Mouse (Mus musculus) MEL (cell line): ENCODE data around the gene Gpr19. TPM values are rescaled to one million over a fixed set of nuclear protein-coding genes. Genes with fewer than 3 reads are reported as not detected.

Source experiments
- DNase-seq: peaks from one replicate; pipeline ENCODE4 v3.0.0; 2011; ENCODE audit warnings: low read depth, low spot score
- H3K27ac ChIP-seq: 2 replicates; pipeline ENCODE4 v1.5.1; 2012; ENCODE audit warnings: low read depth, mild to moderate bottlenecking, control low read depth, low read length, moderate library complexity; ENCODE audit not compliant: control insufficient read depth
- H3K27me3 ChIP-seq, 2 experiments: fragments of 150-350 bp in 1 of 2; sonication (generic) in 1 of 2; 2 replicates each; pipeline ENCODE4 v1.6.1; 2012; ENCODE audit warnings: low read length in 2 of 2, mild to moderate bottlenecking in 2 of 2, improper control_type of control experiment in 1 of 2, moderate library complexity in 1 of 2; ENCODE audit not compliant: insufficient read depth in 2 of 2, control insufficient read depth in 1 of 2
- H3K36me3 ChIP-seq, 2 experiments: 2 replicates each; pipeline ENCODE4 v1.6.1; 2012 to 2014; ENCODE audit warnings: low read length in 2 of 2, improper control_type of control experiment in 1 of 2, inconsistent platforms in 1 of 2, mild to moderate bottlenecking in 1 of 2; ENCODE audit not compliant: insufficient read depth in 2 of 2, control insufficient read depth in 1 of 2
- H3K4me1 ChIP-seq, 2 experiments: fragments of 150-350 bp in 1 of 2; sonication (generic) in 1 of 2; 2 replicates each; pipeline ENCODE4 v1.6.1; 2012; ENCODE audit warnings: low read length in 2 of 2, improper control_type of control experiment in 1 of 2, mild to moderate bottlenecking in 1 of 2; ENCODE audit not compliant: insufficient read depth in 2 of 2, control insufficient read depth in 1 of 2
- H3K4me3 ChIP-seq, 2 experiments: fragments of 150-350 bp in 1 of 2; sonication (generic) in 1 of 2; 2 replicates each; pipeline ENCODE4 v1.5.1; 2012; ENCODE audit warnings: low read depth in 2 of 2, low read length in 2 of 2, mild to moderate bottlenecking in 2 of 2, moderate library complexity in 2 of 2, control low read depth in 1 of 2, improper control_type of control experiment in 1 of 2; ENCODE audit not compliant: control insufficient read depth in 1 of 2, insufficient read depth in 1 of 2
- H3K79me2 ChIP-seq: 2 replicates; pipeline ENCODE4 v1.6.1; 2012; ENCODE audit warnings: mild to moderate bottlenecking, low read length, moderate library complexity; ENCODE audit not compliant: control insufficient read depth, poor library complexity, insufficient read depth
- H3K9ac ChIP-seq: 2 replicates; pipeline ENCODE4 v1.6.1; 2012; ENCODE audit warnings: low read depth, mild to moderate bottlenecking, control low read depth, low read length, moderate library complexity; ENCODE audit not compliant: control insufficient read depth, poor library complexity, severe bottlenecking
- H3K9me3 ChIP-seq: fragments of 150-350 bp; sonication (generic); replicated peaks from 2 replicates; pipeline ENCODE4 v1.6.1; 2012; ENCODE audit warnings: mild to moderate bottlenecking, low read length, improper control_type of control experiment, moderate library complexity; ENCODE audit not compliant: insufficient read depth
- BHLHE40 ChIP-seq: IDR thresholded peaks from 2 replicates; pipeline ENCODE4 v1.6.1; 2012; ENCODE audit warnings: low read depth, mild to moderate bottlenecking, inconsistent platforms, low read length, improper control_type of control experiment, borderline replicate concordance
- CTCF ChIP-seq, 3 experiments: IDR thresholded peaks in 2 of 3; conservative IDR thresholded peaks in 1 of 3; 2 replicates each; pipeline ENCODE4 v1.5.1; 2011 to 2012; ENCODE audit warnings: low read length in 3 of 3, low read depth in 2 of 3, mild to moderate bottlenecking in 2 of 3, improper control_type of control experiment in 1 of 3, inconsistent platforms in 1 of 3, mixed read lengths in 1 of 3, moderate library complexity in 1 of 3; ENCODE audit not compliant: control insufficient read depth in 1 of 3, insufficient read depth in 1 of 3, poor library complexity in 1 of 3, severe bottlenecking in 1 of 3
- E2F4 ChIP-seq: IDR thresholded peaks from 2 replicates; pipeline ENCODE4 v1.6.1; 2011; ENCODE audit warnings: low read depth, low read length, improper control_type of control experiment, borderline replicate concordance
- ELF1 ChIP-seq: IDR thresholded peaks from 2 replicates; pipeline ENCODE4 v1.6.1; 2014; ENCODE audit warnings: low read depth, mild to moderate bottlenecking, inconsistent platforms, low read length, improper control_type of control experiment, moderate library complexity
- GABPA ChIP-seq: IDR thresholded peaks from 2 replicates; pipeline ENCODE4 v1.6.1; 2012; ENCODE audit warnings: low read depth, mild to moderate bottlenecking, inconsistent platforms, low read length, improper control_type of control experiment, moderate library complexity
- HCFC1 ChIP-seq: IDR thresholded peaks from 2 replicates; pipeline ENCODE4 v1.6.1; 2012; ENCODE audit warnings: low read depth, mild to moderate bottlenecking, inconsistent platforms, low read length, improper control_type of control experiment, moderate library complexity
- JUND ChIP-seq: IDR thresholded peaks from 2 replicates; pipeline ENCODE4 v1.6.1; 2011; ENCODE audit warnings: low read depth, mild to moderate bottlenecking, improper control_type of control experiment, low read length
- KAT2A ChIP-seq: conservative IDR thresholded peaks from 2 replicates; pipeline ENCODE4 v1.6.1; 2012; ENCODE audit warnings: low read depth, low read length, improper control_type of control experiment, inconsistent platforms
- MAX ChIP-seq: IDR thresholded peaks from 2 replicates; pipeline ENCODE4 v1.6.1; 2011; ENCODE audit warnings: low read length, improper control_type of control experiment
- MAZ ChIP-seq: IDR thresholded peaks from 2 replicates; pipeline ENCODE4 v1.6.1; 2012; ENCODE audit warnings: low read depth, mild to moderate bottlenecking, inconsistent platforms, low read length, improper control_type of control experiment
- MEF2A ChIP-seq: IDR thresholded peaks from 2 replicates; pipeline ENCODE4 v1.6.1; 2014; ENCODE audit warnings: low read depth, mild to moderate bottlenecking, inconsistent platforms, low read length, improper control_type of control experiment; ENCODE audit not compliant: poor library complexity, insufficient replicate concordance, severe bottlenecking; ENCODE audit errors: extremely low read depth
- MXI1 ChIP-seq: IDR thresholded peaks from 2 replicates; pipeline ENCODE4 v1.6.1; 2011; ENCODE audit warnings: mild to moderate bottlenecking, low read depth, low read length, improper control_type of control experiment
- MYC ChIP-seq: IDR thresholded peaks from 2 replicates; pipeline ENCODE4 v1.6.1; 2011; ENCODE audit warnings: low read depth, mild to moderate bottlenecking, low read length, improper control_type of control experiment, moderate library complexity
- NELFE ChIP-seq: IDR thresholded peaks from 2 replicates; pipeline ENCODE4 v1.6.1; 2011; ENCODE audit warnings: low read depth, low read length, improper control_type of control experiment
- NRF1 ChIP-seq: IDR thresholded peaks from 2 replicates; pipeline ENCODE4 v1.6.1; 2014; ENCODE audit warnings: low read depth, mild to moderate bottlenecking, inconsistent platforms, low read length, improper control_type of control experiment, moderate library complexity; ENCODE audit not compliant: poor library complexity, insufficient read depth, severe bottlenecking
- POLR2A ChIP-seq, 2 experiments: IDR thresholded peaks; 2 replicates each; pipeline ENCODE4 v1.6.1; 2011 to 2012; ENCODE audit warnings: low read length in 2 of 2, mild to moderate bottlenecking in 2 of 2, control low read depth in 1 of 2, improper control_type of control experiment in 1 of 2, low read depth in 1 of 2, moderate library complexity in 1 of 2; ENCODE audit not compliant: control insufficient read depth in 1 of 2, insufficient read depth in 1 of 2, poor library complexity in 1 of 2
- POLR2AphosphoS5 ChIP-seq: IDR thresholded peaks from 2 replicates; pipeline ENCODE4 v1.6.1; 2012; ENCODE audit warnings: low read depth, borderline replicate concordance, mild to moderate bottlenecking, inconsistent platforms, low read length, moderate library complexity, mixed read lengths
- RAD21 ChIP-seq: IDR thresholded peaks from 2 replicates; pipeline ENCODE4 v1.6.1; 2011; ENCODE audit warnings: mild to moderate bottlenecking, low read depth, low read length, improper control_type of control experiment
- SIN3A ChIP-seq: IDR thresholded peaks from 2 replicates; pipeline ENCODE4 v1.6.1; 2012; ENCODE audit warnings: low read length, improper control_type of control experiment, inconsistent platforms
- TAL1 ChIP-seq: IDR thresholded peaks from 2 replicates; pipeline ENCODE4 v1.6.1; 2012; ENCODE audit warnings: mild to moderate bottlenecking, inconsistent platforms, low read length, moderate library complexity, mixed read lengths
- TCF12 ChIP-seq: IDR thresholded peaks from 2 replicates; pipeline ENCODE4 v1.6.1; 2014; ENCODE audit warnings: low read depth, mild to moderate bottlenecking, inconsistent platforms, low read length, improper control_type of control experiment, moderate library complexity
- ZC3H11A ChIP-seq: IDR thresholded peaks from 2 replicates; pipeline ENCODE4 v1.6.1; 2012; ENCODE audit warnings: low read depth, mild to moderate bottlenecking, inconsistent platforms, low read length, improper control_type of control experiment
- ZMIZ1 ChIP-seq: IDR thresholded peaks from 2 replicates; pipeline ENCODE4 v1.6.1; 2012; ENCODE audit warnings: low read depth, mild to moderate bottlenecking, inconsistent platforms, low read length, improper control_type of control experiment, moderate library complexity
- ZNF384 ChIP-seq: IDR thresholded peaks from 2 replicates; pipeline ENCODE4 v1.6.1; 2012; ENCODE audit warnings: low read depth, mild to moderate bottlenecking, inconsistent platforms, low read length, improper control_type of control experiment
- polyA plus RNA-seq, 2 experiments: library from polyadenylated mRNA; stranded (reverse) in 1 of 2; unstranded in 1 of 2; fragments of >175 nt in 1 of 2; fragments of >200 nt in 1 of 2; gene quantifications; 2 replicates each; pipeline versions ENCODE4 v1.2.1 to v1.2.4; 2012; ENCODE audit warnings: low replicate concordance in 2 of 2, low read depth in 1 of 2; ENCODE audit not compliant: insufficient read length in 2 of 2, insufficient read depth in 1 of 2, missing spikeins in 1 of 2
- total RNA-seq: library from RNA; depleted of rRNA; stranded (reverse); fragments of 300-350 nt; gene quantifications from 2 replicates; pipeline ENCODE4 v1.2.3, GENCODE M21; 2012

Gene Gpr19
- total and polyA plus RNA-seq, 3 experiments: 8.4 to 11.7 TPM; not detected in 1

- TF ChIP-seq MAX (no peak), RAD21 (no peak), MEF2A (no peak), MXI1 (no peak), NELFE (no peak), POLR2AphosphoS5 (no peak), ZMIZ1 (no peak), TAL1 (no peak), HCFC1 (no peak), ZNF384 (no peak), JUND (no peak), E2F4 (no peak), ZC3H11A (no peak), MYC (no peak), GABPA (no peak), POLR2A (IDR thresholded peaks at IDR 0.05; ENCODE audit: control insufficient read depth in 1 of 2, insufficient read depth in 1 of 2, low read depth in 1 of 2, low read length in 2 of 2, poor library complexity in 1 of 2) (no peak)
- Histone ChIP-seq H3K9me3 (no peaks in the 10 kb centered on the region), H3K4me1 (peaks cover 2 to 7% of the 10 kb centered on the region in 2 experiments; a peak in 3 of 4 replicates), H3K79me2 (peaks cover 4% of the 10 kb centered on the region; the same call in 1 of the 2 replicates), H3K4me3 (peak overlapping the region; percentile 11 to 67), H3K27ac (peak overlapping the region; percentile 93), H3K27me3 (no peaks in the 10 kb centered on the region), H3K36me3 (peaks cover 0 to 12% of the 10 kb centered on the region in 2 experiments; a peak in 2 of 4 replicates), H3K9ac (peak overlapping the region; percentile 87)
- DNase-seq: peak; percentile 73
These were observed 1.6 kb downstream of the Gpr19 start for GRCm38 (mm10) chr6:134896570-134897436.

DNA sequence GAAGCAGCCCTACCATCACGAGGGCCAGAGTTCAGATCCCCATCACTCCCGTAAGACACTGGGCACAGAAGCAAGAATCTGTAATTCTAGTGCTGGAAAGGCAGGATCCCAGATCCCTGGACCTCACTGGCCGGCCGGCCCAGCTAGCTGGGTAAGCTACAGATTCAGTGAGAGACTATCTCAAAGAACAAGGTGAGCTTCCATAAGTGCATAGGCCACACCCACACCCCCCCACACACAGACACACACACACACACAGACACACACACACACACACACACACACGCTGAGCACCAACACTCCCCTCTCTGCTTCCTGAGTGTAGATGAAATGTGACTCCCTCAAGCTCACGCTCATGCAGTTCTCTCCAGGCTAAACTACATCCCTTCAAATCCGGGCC, 7.9 kb downstream of the Gpr19 start:
- Histone ChIP-seq H3K9ac (no peak overlapping the region), H3K79me2 (no peaks in the 10 kb centered on the region), H3K4me1 (peaks cover 2 to 4% of the 10 kb centered on the region in 2 experiments; a peak in 2 of 4 replicates)
- TF ChIP-seq ZC3H11A: no peak
- TF ChIP-seq POLR2A (IDR thresholded peaks at IDR 0.05; ENCODE audit: control insufficient read depth in 1 of 2, insufficient read depth in 1 of 2, low read depth in 1 of 2, low read length in 2 of 2, poor library complexity in 1 of 2): no peak
- TF ChIP-seq TCF12: no peak
- no peak for TF ChIP-seq SIN3A
- TF ChIP-seq ZMIZ1: no peak
- TF ChIP-seq ELF1: no peak
- no peak for TF ChIP-seq KAT2A
- no peak for TF ChIP-seq NRF1
- TF ChIP-seq BHLHE40: no peak
- TF ChIP-seq MAZ: no peak
- TF ChIP-seq GABPA: no peak
- no peak for TF ChIP-seq CTCF (IDR thresholded peaks at IDR 0.05 in 2 of 3, conservative IDR thresholded peaks at IDR 0.05 in 1 of 3; ENCODE audit: control insufficient read depth in 1 of 3, insufficient read depth in 1 of 3, low read depth in 2 of 3, low read length in 3 of 3, poor library complexity in 1 of 3, severe bottlenecking in 1 of 3)
- TF ChIP-seq, all 39 proteins: peak for 0
- Histone ChIP-seq H3K27ac (no peak overlapping the region), H3K9me3 (no peaks in the 10 kb centered on the region), H3K27me3 (no peaks in the 10 kb centered on the region), H3K4me3 (no peak overlapping the region), H3K36me3 (peaks cover 0 to 3% of the 10 kb centered on the region in 2 experiments; a peak in 2 of 4 replicates)
- no peak for DNase-seq
